Mouse (Mus musculus) embryonic facial prominence, embryonic 11.5 days (tissue): ENCODE measurements at regions not wholly inside any gene's neighbourhood (a gene's known extent, or its start where the extent isn't known, plus 50 kb on each side); places are given as distances from the start of the nearest gene placed in this dataset.
"Not testable (repeated sequence)": the region's sequence is repeated elsewhere in the genome, so short reads cannot be mapped to it uniquely, and the experiment has no call there.

Experiments used
- ATAC-seq: fragments of 200-750 bp; cut with Nextera tagmentation; replicated peaks from 2 replicates; pipeline ENCODE4 v1.8.0; 2017; ENCODE audit warnings: low read depth; ENCODE audit not compliant: insufficient number of reproducible peaks, low FRiP score, low TSS enrichment
- DNase-seq: peaks from one replicate; pipeline ENCODE4 v3.0.0-alpha.2; 2015; ENCODE audit warnings: low spot score
- H3K27ac ChIP-seq: fragments of 300-500 bp; sonication (generic); replicated peaks from 2 replicates; pipeline ENCODE4 v1.5.1; 2014; ENCODE audit warnings: mild to moderate bottlenecking, low read depth, low read length, control low read depth
- H3K27me3 ChIP-seq: fragments of 300-500 bp; sonication (generic); 2 replicates; pipeline ENCODE4 v1.6.1; 2014; ENCODE audit warnings: mild to moderate bottlenecking, low read length, moderate library complexity, mixed read lengths; ENCODE audit not compliant: control insufficient read depth, insufficient read depth
- H3K36me3 ChIP-seq: fragments of 300-500 bp; sonication (generic); replicated peaks from 2 replicates; pipeline ENCODE4 v1.6.1; 2014; ENCODE audit warnings: low read depth, mild to moderate bottlenecking, low read length, moderate library complexity, mixed read lengths; ENCODE audit not compliant: control insufficient read depth, insufficient read depth
- H3K4me1 ChIP-seq: fragments of 300-500 bp; sonication (generic); 2 replicates; pipeline ENCODE4 v1.6.1; 2014; ENCODE audit warnings: low read length, mixed read lengths; ENCODE audit not compliant: control insufficient read depth, insufficient read depth
- H3K4me2 ChIP-seq: fragments of 300-500 bp; sonication (generic); 2 replicates; pipeline ENCODE4 v1.6.1; 2014; ENCODE audit warnings: low read depth, mild to moderate bottlenecking, control low read depth, low read length, moderate library complexity
- H3K4me3 ChIP-seq: fragments of 300-500 bp; sonication (generic); 2 replicates; pipeline ENCODE4 v1.5.1; 2014; ENCODE audit warnings: low read depth, low read length, control low read depth
- H3K9ac ChIP-seq: fragments of 300-500 bp; sonication (generic); replicated peaks from 2 replicates; pipeline ENCODE4 v1.6.1; 2014; ENCODE audit warnings: mild to moderate bottlenecking, control low read depth, low read length
- H3K9me3 ChIP-seq: fragments of 300-500 bp; sonication (generic); replicated peaks from 2 replicates; pipeline ENCODE4 v1.6.1; 2016; ENCODE audit warnings: mild to moderate bottlenecking, low read length, inconsistent platforms, mixed read lengths; ENCODE audit not compliant: control insufficient read depth
- WGBS: fragments of 180-500 bp; shearing (Covaris S2); extraction: QIAGEN DNeasy Blood & Tissue Kit; methylation state at CpG from one replicate; pipeline ENCODE4 v1.1.7; 2014; 5-methylcytosine and 5-hydroxymethylcytosine counted together

GRCm38 (mm10) chr13:82059498-82059897, 276.6 kb downstream of the Cetn3 start:
- Histone ChIP-seq H3K4me1 (no peaks in the 10 kb centered on the region), H3K27me3 (no peaks in the 10 kb centered on the region), H3K9ac (no peak overlapping the region), H3K4me3 (no peak overlapping the region), H3K9me3 (no peaks in the 10 kb centered on the region), H3K4me2 (no peak overlapping the region), H3K27ac (no peak overlapping the region), H3K36me3 (no peaks in the 10 kb centered on the region)
- no peak for ATAC-seq
- 28% methylated on average over 5 of the region's 5 CpGs for WGBS
- DNase-seq: peak; percentile 53

- 77% methylated on average over 2 of the region's 2 CpGs for WGBS
- H3K4me3 ChIP-seq, H3K4me2 ChIP-seq, H3K27ac ChIP-seq, H3K36me3 ChIP-seq, H3K27me3 ChIP-seq, H3K9ac ChIP-seq, H3K9me3 ChIP-seq, DNase-seq, ATAC-seq, H3K4me1 ChIP-seq: not testable (repeated sequence)
Observed at GRCm38 (mm10) chr13:82063880-82064279, 281.0 kb downstream of the Cetn3 start.

- Histone ChIP-seq H3K27ac (no peak overlapping the region), H3K4me1 (no peaks in the 10 kb centered on the region), H3K36me3 (no peaks in the 10 kb centered on the region), H3K4me3 (no peak overlapping the region), H3K27me3 (no peaks in the 10 kb centered on the region), H3K9me3 (no peaks in the 10 kb centered on the region), H3K9ac (no peak overlapping the region), H3K4me2 (no peak overlapping the region)
- ATAC-seq (no peak), DNase-seq (no peak)
- WGBS: 48% methylated on average over 1 of the region's 1 CpGs
Observed at GRCm38 (mm10) chr13:82066174-82066573, 283.3 kb downstream of the Cetn3 start.

- no peak overlapping the region for H3K4me2 ChIP-seq
- no peaks in the 10 kb centered on the region for H3K27me3 ChIP-seq
- no peak overlapping the region for H3K4me3 ChIP-seq
- ATAC-seq (peak; percentile 67), DNase-seq (peak; percentile 50)
- H3K27ac ChIP-seq: no peak overlapping the region
- no peaks in the 10 kb centered on the region for H3K4me1 ChIP-seq
- H3K36me3 ChIP-seq: no peaks in the 10 kb centered on the region
- no peaks in the 10 kb centered on the region for H3K9me3 ChIP-seq
- no peak overlapping the region for H3K9ac ChIP-seq
- 58% methylated on average over 3 of the region's 3 CpGs for WGBS
Observed at GRCm38 (mm10) chr13:82066674-82067270, 283.9 kb downstream of the Cetn3 start.

- no peak overlapping the region for H3K9ac ChIP-seq
- H3K4me1 ChIP-seq: no peaks in the 10 kb centered on the region
- H3K4me2 ChIP-seq: no peak overlapping the region
- ATAC-seq (no peak), DNase-seq (no peak)
- H3K27ac ChIP-seq: no peak overlapping the region
- H3K27me3 ChIP-seq: no peaks in the 10 kb centered on the region
- no peaks in the 10 kb centered on the region for H3K9me3 ChIP-seq
- WGBS: 79% methylated on average over 1 of the region's 1 CpGs
- no peak overlapping the region for H3K4me3 ChIP-seq
- H3K36me3 ChIP-seq: no peaks in the 10 kb centered on the region
Observed at GRCm38 (mm10) chr13:82072449-82072848, 289.6 kb downstream of the Cetn3 start.

- Histone ChIP-seq H3K9ac (no peak overlapping the region), H3K4me3 (no peak overlapping the region), H3K27ac (no peak overlapping the region), H3K9me3 (no peaks in the 10 kb centered on the region), H3K27me3 (no peaks in the 10 kb centered on the region), H3K4me2 (no peak overlapping the region), H3K36me3 (no peaks in the 10 kb centered on the region), H3K4me1 (no peaks in the 10 kb centered on the region)
- ATAC-seq: no peak
- DNase-seq: no peak
Observed at GRCm38 (mm10) chr13:82073343-82073742, 290.5 kb downstream of the Cetn3 start.

- Histone ChIP-seq H3K4me1 (no peaks in the 10 kb centered on the region), H3K9ac (no peak overlapping the region), H3K9me3 (no peaks in the 10 kb centered on the region), H3K27me3 (no peaks in the 10 kb centered on the region), H3K4me2 (no peak overlapping the region), H3K36me3 (no peaks in the 10 kb centered on the region), H3K27ac (no peak overlapping the region), H3K4me3 (no peak overlapping the region)
- 92% methylated on average over 2 of the region's 2 CpGs for WGBS
- no peak for ATAC-seq
- DNase-seq: no peak
Observed at GRCm38 (mm10) chr13:82081375-82081774, 298.5 kb downstream of the Cetn3 start.

- ATAC-seq (no peak), DNase-seq (no peak)
- Histone ChIP-seq H3K4me2 (no peak overlapping the region), H3K27ac (no peak overlapping the region), H3K9me3 (no peaks in the 10 kb centered on the region), H3K9ac (no peak overlapping the region), H3K4me1 (no peaks in the 10 kb centered on the region), H3K36me3 (no peaks in the 10 kb centered on the region), H3K4me3 (no peak overlapping the region), H3K27me3 (no peaks in the 10 kb centered on the region)
- WGBS: 57% methylated on average over 3 of the region's 3 CpGs
Observed at GRCm38 (mm10) chr13:82087635-82088034, 304.8 kb downstream of the Cetn3 start.
